Mouse (Mus musculus) erythroid progenitor cell, adult 5-6 weeks (primary cell): ENCODE results near the gene Hils1. TPM values are rescaled to one million over a fixed set of nuclear protein-coding genes. Genes with fewer than 3 reads are reported as not detected.

Experiments used
- ATAC-seq: replicated peaks from 2 replicates; pipeline ENCODE4 v1.8.0; 2016; ENCODE audit warnings: moderate number of reproducible peaks, mild to moderate bottlenecking, moderate TSS enrichment, inconsistent platforms; ENCODE audit not compliant: poor library complexity, low FRiP score, severe bottlenecking
- total RNA-seq, 2 experiments: library from RNA; stranded (forward) in 1 of 2; stranded (reverse) in 1 of 2; fragments of 150-400 nt in 1 of 2; fragments of 186-747, 209-891 nt in 1 of 2; gene quantifications; 2 replicates each; pipeline versions ENCODE4 v1.2.3 to v1.2.4; 2015 to 2017; ENCODE audit warnings: low replicate concordance in 2 of 2

The Hils1 gene
- total RNA-seq, 2 experiments from 2014 or later, result not detected

GRCm38 (mm10) chr11:95000548-95000947 is 33.2 kb downstream of the Hils1 start:
- ATAC-seq, result peak; percentile 21; the same call in 1 of the 2 replicates

DNA sequence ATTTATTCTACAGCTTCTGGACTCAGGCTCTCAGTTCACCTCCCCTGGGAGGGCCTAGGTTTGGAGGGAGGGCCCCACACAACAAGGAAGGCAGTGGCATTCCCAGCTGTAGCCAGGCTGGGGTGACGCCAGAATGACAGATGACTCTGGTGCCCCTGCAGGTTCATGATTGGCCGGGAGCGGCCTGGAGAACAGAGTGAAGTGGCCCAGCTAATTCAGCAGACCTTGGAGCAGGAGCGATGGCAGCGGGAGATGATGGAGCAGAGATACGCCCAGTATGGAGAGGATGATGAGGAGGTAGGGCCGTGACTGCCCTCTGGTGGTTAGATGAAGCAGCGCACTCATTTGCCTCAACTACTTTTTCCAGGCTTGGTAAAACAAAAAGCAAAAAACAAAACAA is 33.7 kb downstream of the Hils1 start:
- ATAC-seq, result peak; percentile 59

DNA sequence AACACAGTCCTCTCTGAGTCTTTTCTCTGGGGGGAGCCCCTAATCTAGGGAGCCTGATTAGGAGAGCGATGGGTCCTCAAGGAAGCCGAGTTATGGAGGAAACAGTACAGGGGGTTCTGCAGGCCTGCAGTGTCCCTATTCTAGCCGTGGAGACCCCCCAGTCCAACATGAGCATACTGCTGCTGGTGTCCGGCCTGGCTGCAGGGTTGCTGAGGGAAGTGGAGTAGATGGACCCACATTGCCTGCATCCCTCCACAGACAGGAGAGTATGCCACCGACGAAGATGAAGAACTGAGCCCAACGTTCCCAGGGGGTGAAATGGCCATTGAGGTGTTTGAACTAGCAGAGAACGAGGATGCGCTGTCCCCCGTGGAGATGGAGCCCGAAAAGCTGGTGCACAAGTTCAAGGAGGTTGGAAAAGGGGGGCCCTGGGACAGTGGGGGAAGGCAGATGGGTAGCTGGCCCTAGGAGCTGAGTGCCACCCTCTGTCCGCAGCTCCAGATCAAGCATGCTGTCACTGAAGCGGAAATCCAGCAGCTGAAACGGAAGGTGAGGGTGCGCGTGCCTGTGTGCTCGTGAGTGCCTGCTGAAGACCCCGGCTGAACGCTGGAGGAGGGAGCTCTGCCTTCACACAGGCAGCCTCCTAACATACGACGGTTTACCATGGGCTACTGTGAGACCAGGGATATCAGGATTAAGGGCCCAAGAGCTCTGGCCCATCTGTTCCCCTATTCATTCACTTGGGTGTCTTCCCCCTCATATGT is 34.4 kb downstream of the Hils1 start:
- ATAC-seq, result no peak

DNA sequence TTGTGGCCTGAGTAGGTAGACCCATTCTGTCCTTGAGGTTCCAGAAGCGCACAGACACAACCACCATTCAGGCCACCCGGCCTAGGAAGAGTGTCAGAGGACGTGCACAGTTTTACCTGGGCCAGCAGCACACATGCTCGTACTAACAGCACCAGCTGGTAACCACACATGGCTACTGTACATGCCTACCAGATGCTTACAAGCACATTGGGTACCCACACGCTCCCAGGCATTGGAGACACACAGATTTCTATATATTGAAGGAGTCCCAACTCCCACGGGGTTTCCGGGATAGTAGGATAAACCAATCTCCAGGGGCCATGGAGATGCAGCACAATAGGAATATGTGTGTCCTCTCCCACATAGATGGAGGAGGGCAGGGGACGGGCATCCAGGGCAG is 35.3 kb downstream of the Hils1 start:
- ATAC-seq, result no peak

GRCm38 (mm10) chr11:95004136-95004936 is 36.9 kb downstream of the Hils1 start:
- ATAC-seq, result no peak

- no peak for ATAC-seq
Measured at GRCm38 (mm10) chr11:95004937-95005198, 37.5 kb downstream of the Hils1 start.

DNA sequence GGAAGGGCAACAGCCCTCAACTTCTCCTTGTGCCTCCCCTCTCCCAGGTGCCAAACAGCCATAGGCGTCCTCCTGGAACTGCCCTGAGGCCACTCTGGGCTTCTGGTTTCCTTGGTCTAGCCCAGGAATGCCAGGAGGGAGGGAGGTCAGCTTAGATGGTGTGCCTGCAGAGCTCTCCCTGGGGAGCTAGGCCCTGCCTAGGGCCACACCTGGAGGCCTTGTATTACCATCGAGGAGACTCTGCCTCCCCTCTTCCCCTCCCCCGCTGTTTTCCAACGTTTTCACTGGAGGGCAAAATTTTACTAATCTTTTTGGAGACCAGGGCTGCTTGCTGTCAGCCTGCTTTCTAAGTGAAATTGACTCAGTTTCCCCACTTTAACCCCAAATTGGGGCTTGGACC is 38.6 kb downstream of the Hils1 start:
- no peak for ATAC-seq

- ATAC-seq, result peak; percentile 62
Measured at GRCm38 (mm10) chr11:95006525-95007219, 39.3 kb downstream of the Hils1 start.

GRCm38 (mm10) chr11:95007418-95007817 is 40.0 kb downstream of the Hils1 start:
- ATAC-seq, result no peak

DNA sequence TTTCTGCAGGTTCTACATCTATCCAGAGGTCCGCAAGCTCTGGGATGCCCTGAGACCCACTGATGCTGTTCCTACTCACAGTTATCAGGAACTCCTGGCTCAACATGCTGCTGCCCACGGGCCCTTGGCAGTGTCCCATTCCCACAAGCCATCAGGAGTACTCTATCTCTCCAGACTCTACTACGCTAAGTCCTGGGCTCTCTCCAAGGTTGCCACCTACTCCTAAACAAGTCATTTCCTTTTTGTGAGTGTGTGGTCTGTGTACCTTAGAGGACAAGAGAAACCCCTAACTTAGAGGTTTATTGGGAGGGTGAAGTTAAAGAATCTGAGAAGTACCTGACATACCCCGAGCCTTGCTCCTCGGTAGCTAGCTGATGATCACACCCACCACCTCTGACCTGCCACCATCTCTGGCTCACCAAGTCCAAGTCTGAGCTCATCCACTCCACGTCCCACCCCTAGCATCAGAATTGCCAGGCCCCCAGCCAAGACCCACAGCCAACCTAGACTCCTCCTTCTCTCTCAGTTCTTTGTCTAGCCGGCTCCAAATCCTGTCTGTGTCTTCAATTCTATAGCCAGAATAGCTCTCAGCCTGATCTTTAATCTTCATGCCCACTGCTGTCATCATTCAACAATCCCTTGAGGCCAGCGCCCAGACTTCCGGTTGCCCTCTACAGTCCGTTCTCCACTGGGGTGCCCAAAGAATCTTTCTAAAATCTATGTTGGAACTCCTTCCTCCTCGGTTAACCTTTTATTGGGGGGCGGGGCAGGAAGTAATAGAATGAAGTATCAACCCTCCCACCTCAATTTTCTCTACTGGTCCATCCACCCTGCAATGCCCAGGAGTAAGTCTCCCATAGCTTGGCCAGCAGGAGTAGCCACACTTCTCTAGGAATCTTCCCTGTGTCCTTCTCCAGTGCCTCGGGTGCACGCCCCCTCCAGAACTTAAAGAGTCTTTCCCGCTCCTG is 41.6 kb downstream of the Hils1 start:
- ATAC-seq, result peak; percentile 1; the same call in 1 of the 2 replicates

DNA sequence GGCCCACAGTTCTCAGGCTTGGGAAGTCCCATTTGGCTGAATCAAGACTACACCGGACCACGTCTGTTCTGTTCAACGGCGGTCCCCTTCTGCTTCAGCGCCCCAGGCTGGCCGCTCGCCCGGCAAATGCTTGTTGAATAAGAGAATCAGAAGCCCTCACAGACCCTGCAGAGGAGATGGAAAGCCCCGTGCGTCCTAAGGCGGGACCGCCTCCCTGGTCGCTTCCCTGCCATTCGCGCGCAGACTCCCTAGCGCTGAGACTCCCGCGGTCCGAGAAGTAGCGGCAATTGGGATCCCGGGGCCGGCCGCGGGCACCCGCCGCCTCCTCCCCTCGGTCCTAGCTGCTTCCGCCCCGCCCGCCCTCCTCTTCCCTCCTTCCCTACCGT is 42.2 kb downstream of the Hils1 start, which contains the start of gene Samd14:
TSS of gene Samd14 (plus strand) at position 251 of the 386 bp plus-strand sequence.
- ATAC-seq, result peak; percentile 45

DNA sequence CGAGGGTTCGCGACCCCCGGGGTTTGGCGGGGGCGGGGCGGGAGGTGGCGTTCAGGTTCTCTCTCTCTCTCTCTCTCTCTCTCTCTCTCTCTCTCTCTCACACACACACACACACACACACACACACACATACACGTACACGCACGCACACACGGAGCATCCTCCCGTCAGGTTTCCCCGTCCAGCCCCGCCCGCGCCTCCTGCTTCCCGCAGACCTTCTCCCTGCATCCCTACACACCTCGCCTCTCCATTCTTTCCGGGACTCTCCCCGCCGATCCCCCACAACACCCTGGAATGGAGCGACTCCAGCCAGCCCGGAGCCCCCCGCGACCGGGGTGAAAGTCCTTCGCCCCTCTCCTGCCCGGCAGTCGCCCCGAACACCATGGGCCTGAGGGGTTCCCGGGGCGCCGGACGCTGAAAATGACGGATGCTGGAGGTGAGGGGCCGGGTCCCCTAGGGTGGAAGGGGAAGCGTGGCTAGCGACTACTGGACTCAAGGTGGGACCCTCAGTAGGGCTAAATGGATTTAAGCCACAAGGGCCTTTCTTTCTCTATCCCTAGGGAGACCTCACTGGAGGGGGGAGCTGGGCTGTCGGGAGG is 42.8 kb downstream of the Hils1 start:
- no peak for ATAC-seq

- peak; percentile 25; the same call in 1 of the 2 replicates for ATAC-seq
Measured at GRCm38 (mm10) chr11:95010841-95011403, 43.5 kb downstream of the Hils1 start.

DNA sequence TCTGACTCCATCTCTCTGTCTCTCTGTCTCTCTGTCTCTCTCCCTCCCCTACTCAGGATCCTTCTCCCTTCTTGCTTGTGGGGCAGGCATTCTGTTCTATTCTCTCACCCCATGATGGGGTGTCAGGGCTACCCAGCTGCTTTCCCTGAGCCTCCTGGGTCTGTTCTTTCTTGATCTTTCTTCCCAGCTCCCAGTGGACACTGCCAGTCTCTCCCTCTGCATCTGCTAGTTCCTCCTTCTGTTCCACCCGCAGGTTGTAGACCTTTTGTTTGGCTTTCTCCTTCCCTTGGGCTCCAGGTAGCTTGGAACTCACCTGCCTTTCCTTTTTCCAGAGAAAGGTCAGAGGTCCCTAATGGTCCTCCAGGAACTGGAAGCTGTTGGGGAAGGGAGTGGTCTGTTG is 44.0 kb downstream of the Hils1 start:
- ATAC-seq, result 0 out of 2 replicates have a peak, but pooled peaks have one; percentile 1

DNA sequence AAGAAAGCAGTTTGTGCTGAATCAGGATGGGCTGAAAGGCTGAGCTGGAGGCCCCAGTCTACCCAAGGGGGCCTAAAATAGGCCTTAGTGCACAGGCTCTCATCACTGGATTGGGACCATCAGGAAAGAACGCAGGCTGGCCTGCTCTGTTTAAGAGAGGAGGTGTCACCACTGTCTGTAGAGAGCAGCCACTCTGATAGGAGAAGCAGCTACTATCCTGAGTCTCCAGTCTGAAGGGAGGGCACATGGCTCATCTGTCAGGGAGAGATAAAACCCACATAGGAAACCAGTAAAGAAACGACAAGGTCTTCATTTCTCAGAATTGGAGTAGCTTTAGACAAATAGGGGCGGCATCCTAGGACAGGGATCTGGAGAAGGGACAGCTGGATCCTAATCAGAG is 44.7 kb downstream of the Hils1 start:
- peak; percentile 80 for ATAC-seq

GRCm38 (mm10) chr11:95012487-95012886 is 45.1 kb downstream of the Hils1 start:
- ATAC-seq, result no peak

- ATAC-seq, result no peak
Measured at GRCm38 (mm10) chr11:95015484-95015883, 48.1 kb downstream of the Hils1 start.
